Mouse (Mus musculus) bone marrow, adult 2 months (tissue): ENCODE results near the gene Ispd.

Experiments used
- CTCF ChIP-seq: fragments of 200-500 bp; IDR thresholded peaks from 2 replicates; pipeline ENCODE4 v1.5.1; 2011; ENCODE audit warnings: low read length, control low read depth; ENCODE audit not compliant: control insufficient read depth, insufficient read depth
- POLR2A ChIP-seq: fragments of 200-500 bp; IDR thresholded peaks from 2 replicates; pipeline ENCODE4 v1.6.1; 2011; ENCODE audit warnings: low read depth, mild to moderate bottlenecking, control low read depth, low read length, borderline replicate concordance; ENCODE audit not compliant: control insufficient read depth

- TF ChIP-seq CTCF, result no peak
- TF ChIP-seq POLR2A, result no peak
Observed at GRCm38 (mm10) chr12:36532525-36532924, 151.3 kb downstream of the Ispd start.
